Mouse (Mus musculus) ES-Bruce4 (cell line): Measurements from ENCODE around the gene Suds3.

Source experiments
- CTCF ChIP-seq: IDR thresholded peaks from one replicate; pipeline ENCODE4 v1.8.1; 2011; ENCODE audit warnings: low read depth, low read length
- EP300 ChIP-seq: IDR thresholded peaks from 2 replicates; pipeline ENCODE4 v1.6.1; 2011; ENCODE audit warnings: low read depth, low read length; ENCODE audit not compliant: insufficient read depth
- POLR2A ChIP-seq: IDR thresholded peaks from one replicate; pipeline ENCODE4 v1.8.1; 2011; ENCODE audit warnings: low read length; ENCODE audit not compliant: insufficient read depth

DNA sequence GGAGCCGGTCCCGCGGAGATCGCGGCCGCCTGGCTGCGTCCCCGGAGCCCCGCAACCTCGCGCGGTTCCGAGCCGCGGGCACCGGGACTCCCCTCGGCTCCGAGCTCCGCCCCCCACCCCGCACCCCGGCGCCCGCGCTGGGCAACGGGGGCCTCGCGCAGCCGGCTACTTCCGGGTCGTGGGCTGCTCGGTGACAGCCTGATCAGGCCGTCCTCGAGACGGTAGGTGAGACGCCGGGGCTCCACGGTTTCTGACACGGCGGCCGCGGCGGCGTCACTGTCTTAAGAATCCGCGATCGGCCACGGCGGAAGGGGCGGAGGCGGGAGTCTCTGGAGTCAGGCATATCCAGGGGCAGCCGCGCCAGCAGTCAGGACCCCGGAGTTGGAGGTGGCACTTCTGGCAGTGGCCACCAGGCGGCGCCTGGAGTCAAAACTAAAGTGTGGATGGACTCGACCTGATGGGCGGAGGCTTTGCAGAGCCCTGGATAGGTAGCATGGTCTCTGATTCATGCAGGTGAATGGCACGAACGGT is at the start of gene Suds3:
- TF ChIP-seq POLR2A (no peak), CTCF (peak; percentile 77), EP300 (no peak)
